Mouse (Mus musculus) A20 (cell line): Measurements from ENCODE around the gene Tnpo3.

Source experiments
- DNase-seq: peaks from one replicate; pipeline ENCODE4 v3.0.0-alpha.2; 2011; ENCODE audit warnings: low read depth, low spot score

The Tnpo3 gene

GRCm38 (mm10) chr6:29527361-29528164 is 82.1 kb downstream of the Tnpo3 start:
- peak; percentile 79 for DNase-seq

GRCm38 (mm10) chr6:29526281-29527251 is 83.1 kb downstream of the Tnpo3 start, which contains the start of gene Irf5:
TSS of gene Irf5 (plus strand) at chr6:29526625.
- DNase-seq: peak; percentile 84

GRCm38 (mm10) chr6:29525256-29525655 is 84.4 kb downstream of the Tnpo3 start:
- peak; percentile 83 for DNase-seq

- DNase-seq: peak; percentile 90
Measured at GRCm38 (mm10) chr6:29524034-29524489, 85.6 kb downstream of the Tnpo3 start.

GRCm38 (mm10) chr6:29523301-29524033 is 86.2 kb downstream of the Tnpo3 start:
- peak; percentile 59 for DNase-seq

GRCm38 (mm10) chr6:29522626-29523300 is 86.9 kb downstream of the Tnpo3 start:
- no peak for DNase-seq

- peak; percentile 84 for DNase-seq
Measured at GRCm38 (mm10) chr6:29517139-29517538, 92.5 kb downstream of the Tnpo3 start.

- no peak for DNase-seq
Measured at GRCm38 (mm10) chr6:29513284-29513683, 96.4 kb downstream of the Tnpo3 start.

- no peak for DNase-seq
Measured at GRCm38 (mm10) chr6:29509086-29509485, 100.6 kb downstream of the Tnpo3 start.

- no peak for DNase-seq
Measured at GRCm38 (mm10) chr6:29507447-29508309, 102.0 kb downstream of the Tnpo3 start, which contains the start of gene Kcp. TSS of gene Kcp (minus strand) at chr6:29507952.

GRCm38 (mm10) chr6:29506834-29507233 is 102.9 kb downstream of the Tnpo3 start:
- DNase-seq: no peak

- peak; percentile 17 for DNase-seq
Measured at GRCm38 (mm10) chr6:29505493-29505892, 104.2 kb downstream of the Tnpo3 start.

- DNase-seq: peak; percentile 29
Measured at GRCm38 (mm10) chr6:29501599-29501998, 108.1 kb downstream of the Tnpo3 start.

- DNase-seq: no peak
Measured at GRCm38 (mm10) chr6:29500810-29501209, 108.9 kb downstream of the Tnpo3 start.

- no peak for DNase-seq
Measured at GRCm38 (mm10) chr6:29500177-29500576, 109.5 kb downstream of the Tnpo3 start.

GRCm38 (mm10) chr6:29497791-29498190 is 111.9 kb downstream of the Tnpo3 start:
- DNase-seq: no peak

GRCm38 (mm10) chr6:29496270-29496669 is 113.4 kb downstream of the Tnpo3 start:
- DNase-seq: no peak

- no peak for DNase-seq
Measured at GRCm38 (mm10) chr6:29494101-29494500, 115.6 kb downstream of the Tnpo3 start.
